Mouse (Mus musculus): ENCODE measurements around the gene Hgfac. TPM values are rescaled to one million over a fixed set of nuclear protein-coding genes. Genes with fewer than 3 reads are reported as not detected.

Hgfac gene
- polyA plus RNA-seq, 1 experiment from 2014 or later: 0.12 TPM

GRCm38 (mm10) chr5:35019673-35020300 is 21.5 kb upstream of the Hgfac start:
- H3K27ac ChIP-seq: no peak overlapping the region
- DNase-seq (ENCODE audit: extremely low spot score, low spot score): no peak
- WGBS: 87% methylated on average over 9 of the region's 9 CpGs
- H3K27me3 ChIP-seq (ENCODE audit: poor library complexity, severe bottlenecking): no peaks in the 10 kb centered on the region
- no peak overlapping the region for H3K4me3 ChIP-seq
- peaks cover 76% of the 10 kb centered on the region for H3K36me3 ChIP-seq (replicated peaks)
- peaks cover 16% of the 10 kb centered on the region for H3K4me1 ChIP-seq
- no peaks in the 10 kb centered on the region for H3K9me3 ChIP-seq

DNA sequence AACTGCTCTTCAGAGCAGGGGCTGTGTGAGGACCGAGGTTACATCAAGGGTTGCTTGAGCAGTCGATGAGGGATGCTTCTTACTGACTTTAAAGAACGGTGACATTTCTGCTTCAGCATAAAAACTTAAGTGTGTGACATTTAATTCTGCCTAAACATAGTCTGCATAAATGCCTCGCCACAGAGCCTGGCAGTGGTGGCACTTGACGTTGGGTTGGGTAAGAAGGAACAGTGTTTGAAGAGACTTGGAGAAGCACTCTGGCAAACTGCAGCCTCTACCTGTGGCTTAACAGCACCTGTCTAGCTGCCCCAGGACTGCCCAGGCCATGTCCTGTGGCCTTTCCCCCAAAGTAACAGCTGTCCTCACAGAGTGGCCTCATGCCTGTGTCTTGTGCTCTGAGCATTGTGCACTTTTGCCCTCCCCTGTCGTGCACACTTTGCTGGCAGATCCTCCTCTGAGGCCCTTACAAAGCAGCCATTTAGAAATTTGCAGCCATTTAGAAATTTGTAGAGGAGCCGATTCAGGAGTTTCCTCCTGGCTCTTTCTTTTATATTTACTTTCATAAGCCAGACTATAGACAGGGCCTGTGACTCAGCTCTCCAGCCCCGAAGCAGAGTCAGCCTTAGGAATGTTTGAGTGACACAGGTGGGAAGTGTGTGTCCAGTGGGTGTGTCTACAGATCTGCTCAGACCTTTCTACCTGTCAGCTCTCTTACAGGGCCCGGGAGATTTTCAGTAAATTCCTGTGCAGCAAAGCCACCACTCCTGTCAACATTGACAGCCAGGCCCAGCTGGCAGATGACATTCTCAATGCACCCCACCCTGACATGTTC is 20.7 kb upstream of the Hgfac start:
- DNase-seq (ENCODE audit: extremely low spot score, low spot score): no peak
- Histone ChIP-seq H3K36me3 (replicated peaks) (peaks cover 79% of the 10 kb centered on the region), H3K4me1 (peaks cover 16% of the 10 kb centered on the region), H3K27ac (no peak overlapping the region), H3K4me3 (no peak overlapping the region), H3K9me3 (no peaks in the 10 kb centered on the region), H3K27me3 (ENCODE audit: poor library complexity, severe bottlenecking) (no peaks in the 10 kb centered on the region)
- 88% methylated on average over 9 of the region's 9 CpGs for WGBS

DNA sequence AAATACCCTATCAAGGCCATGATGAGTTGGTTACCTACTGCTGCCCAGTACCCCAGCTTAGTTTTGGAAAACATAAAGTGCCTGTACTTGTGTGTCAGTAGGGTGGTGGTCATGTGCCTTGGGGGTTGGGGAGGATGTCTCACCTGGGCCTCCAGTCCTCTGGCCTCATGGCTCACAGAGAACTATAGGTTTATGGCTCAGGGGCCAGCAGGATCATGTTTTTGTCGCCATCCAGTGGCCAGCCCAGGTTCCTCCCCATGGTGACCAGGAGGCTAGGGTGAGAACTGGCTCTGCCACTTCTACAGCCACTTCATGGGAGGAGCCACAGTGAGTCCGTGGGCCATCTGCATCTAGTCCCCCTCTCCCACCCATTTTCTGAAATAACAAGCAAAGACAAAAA is 16.3 kb upstream of the Hgfac start:
- H3K27ac ChIP-seq: no peak overlapping the region
- no peaks in the 10 kb centered on the region for H3K27me3 ChIP-seq (ENCODE audit: poor library complexity, severe bottlenecking)
- WGBS: 29% methylated on average over 2 of the region's 2 CpGs
- peak; percentile 30 for DNase-seq (ENCODE audit: extremely low spot score, low spot score)
- H3K4me3 ChIP-seq: no peak overlapping the region
- peaks cover 12% of the 10 kb centered on the region for H3K4me1 ChIP-seq
- H3K9me3 ChIP-seq: no peaks in the 10 kb centered on the region
- peaks cover 100% of the 10 kb centered on the region for H3K36me3 ChIP-seq (replicated peaks)

DNA sequence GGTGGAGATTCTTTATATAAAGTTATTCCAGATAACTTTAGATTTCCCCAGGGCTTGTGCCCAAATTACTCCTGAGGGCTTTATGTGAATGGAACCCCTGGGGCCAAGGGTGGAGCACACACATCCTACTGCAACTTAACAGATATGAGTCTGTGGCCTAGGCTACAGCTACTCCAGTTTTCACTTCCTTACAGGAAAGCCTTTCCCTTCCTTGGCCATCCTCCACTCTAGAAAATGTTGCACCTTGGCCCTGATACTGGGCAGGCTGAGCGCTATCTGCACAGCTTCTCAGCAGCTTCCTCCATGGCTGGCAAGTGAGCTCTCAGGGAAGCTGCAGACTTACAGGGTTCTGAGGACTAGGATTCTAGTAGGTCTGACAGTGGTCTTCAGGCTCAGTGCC is 12.0 kb upstream of the Hgfac start:
- Histone ChIP-seq H3K4me1 (peaks cover 3% of the 10 kb centered on the region), H3K27me3 (ENCODE audit: poor library complexity, severe bottlenecking) (no peaks in the 10 kb centered on the region), H3K4me3 (no peak overlapping the region), H3K9me3 (no peaks in the 10 kb centered on the region), H3K36me3 (replicated peaks) (peaks cover 99% of the 10 kb centered on the region), H3K27ac (no peak overlapping the region)
- 96% methylated on average over 1 of the region's 1 CpGs for WGBS
- no peak for DNase-seq (ENCODE audit: extremely low spot score, low spot score)

GRCm38 (mm10) chr5:35029755-35030154 is 11.6 kb upstream of the Hgfac start:
- H3K4me1 ChIP-seq: no peaks in the 10 kb centered on the region
- WGBS: 94% methylated on average over 5 of the region's 5 CpGs
- no peak overlapping the region for H3K27ac ChIP-seq
- H3K36me3 ChIP-seq (replicated peaks): peaks cover 99% of the 10 kb centered on the region
- H3K4me3 ChIP-seq: no peak overlapping the region
- no peak for DNase-seq (ENCODE audit: extremely low spot score, low spot score)
- H3K9me3 ChIP-seq: no peaks in the 10 kb centered on the region
- H3K27me3 ChIP-seq (ENCODE audit: poor library complexity, severe bottlenecking): no peaks in the 10 kb centered on the region

DNA sequence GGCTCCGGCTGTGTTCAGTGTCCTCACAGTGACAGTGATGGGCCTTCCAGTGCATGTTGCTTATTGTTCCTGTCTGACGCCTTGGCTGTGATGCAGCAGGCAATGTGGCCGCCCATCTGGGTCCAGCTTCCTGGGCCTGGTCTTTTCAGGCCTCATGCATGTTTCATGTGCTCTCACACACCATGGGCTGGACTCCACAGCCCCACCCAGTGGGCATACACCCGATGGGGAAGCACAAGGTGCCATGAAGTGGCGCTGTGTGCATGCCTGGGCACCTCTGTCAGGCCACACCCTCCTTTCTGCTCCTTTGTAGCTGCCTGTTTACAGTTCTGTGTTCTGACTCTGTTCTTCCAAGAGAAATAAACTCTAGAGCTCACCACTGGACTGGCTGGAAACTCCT is 8.2 kb upstream of the Hgfac start:
- no peak for DNase-seq (ENCODE audit: extremely low spot score, low spot score)
- Histone ChIP-seq H3K4me3 (no peak overlapping the region), H3K27me3 (ENCODE audit: poor library complexity, severe bottlenecking) (no peaks in the 10 kb centered on the region), H3K4me1 (no peaks in the 10 kb centered on the region), H3K27ac (no peak overlapping the region), H3K9me3 (no peaks in the 10 kb centered on the region), H3K36me3 (replicated peaks) (peaks cover 77% of the 10 kb centered on the region)
- WGBS: 85% methylated on average over 5 of the region's 5 CpGs

DNA sequence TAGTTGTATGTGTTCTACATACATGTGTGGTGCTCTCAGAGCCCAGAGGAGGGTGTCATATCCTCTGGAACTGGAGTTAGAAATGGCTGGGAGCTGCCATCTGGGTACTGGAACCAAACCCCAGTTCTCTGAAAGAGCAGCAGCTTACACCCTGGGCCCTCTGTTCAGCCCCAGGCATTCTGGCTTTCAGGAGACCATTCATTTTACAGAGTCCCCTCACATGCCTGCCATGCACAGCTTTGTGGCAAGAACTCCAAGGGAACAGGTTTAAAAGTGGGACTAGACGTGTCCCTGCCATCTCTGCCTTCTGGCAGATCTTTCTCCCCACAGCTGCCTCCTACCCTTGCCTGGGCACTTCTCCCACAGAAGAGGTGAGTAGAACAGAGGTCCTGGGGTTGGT is 7.7 kb upstream of the Hgfac start:
- Histone ChIP-seq H3K27me3 (ENCODE audit: poor library complexity, severe bottlenecking) (no peaks in the 10 kb centered on the region), H3K36me3 (replicated peaks) (peaks cover 71% of the 10 kb centered on the region), H3K9me3 (no peaks in the 10 kb centered on the region), H3K27ac (no peak overlapping the region), H3K4me1 (no peaks in the 10 kb centered on the region), H3K4me3 (no peak overlapping the region)
- 75% methylated on average over 1 of the region's 1 CpGs for whole genome bisulfite sequencing
- DNase-seq (ENCODE audit: extremely low spot score, low spot score): no peak

GRCm38 (mm10) chr5:35035141-35035540 is 6.2 kb upstream of the Hgfac start:
- 94% methylated on average over 5 of the region's 5 CpGs for WGBS
- DNase-seq (ENCODE audit: extremely low spot score, low spot score): no peak
- peaks cover 56% of the 10 kb centered on the region for H3K36me3 ChIP-seq (replicated peaks)

GRCm38 (mm10) chr5:35035795-35036194 is 5.5 kb upstream of the Hgfac start:
- H3K9me3 ChIP-seq: no peaks in the 10 kb centered on the region
- H3K4me1 ChIP-seq: no peaks in the 10 kb centered on the region
- H3K36me3 ChIP-seq (replicated peaks): peaks cover 49% of the 10 kb centered on the region
- H3K27ac ChIP-seq: no peak overlapping the region
- H3K27me3 ChIP-seq (ENCODE audit: poor library complexity, severe bottlenecking): no peaks in the 10 kb centered on the region
- no peak for DNase-seq (ENCODE audit: extremely low spot score, low spot score)
- 82% methylated on average over 4 of the region's 4 CpGs for WGBS
- H3K4me3 ChIP-seq: no peak overlapping the region

More at GRCm38 (mm10) chr5:35035141-35035540, 6.2 kb upstream of the Hgfac start:
- no peak overlapping the region for H3K4me3 ChIP-seq
- H3K27ac ChIP-seq: no peak overlapping the region
- no peaks in the 10 kb centered on the region for H3K27me3 ChIP-seq (ENCODE audit: poor library complexity, severe bottlenecking)
- H3K9me3 ChIP-seq: no peaks in the 10 kb centered on the region
- H3K4me1 ChIP-seq: no peaks in the 10 kb centered on the region

DNA sequence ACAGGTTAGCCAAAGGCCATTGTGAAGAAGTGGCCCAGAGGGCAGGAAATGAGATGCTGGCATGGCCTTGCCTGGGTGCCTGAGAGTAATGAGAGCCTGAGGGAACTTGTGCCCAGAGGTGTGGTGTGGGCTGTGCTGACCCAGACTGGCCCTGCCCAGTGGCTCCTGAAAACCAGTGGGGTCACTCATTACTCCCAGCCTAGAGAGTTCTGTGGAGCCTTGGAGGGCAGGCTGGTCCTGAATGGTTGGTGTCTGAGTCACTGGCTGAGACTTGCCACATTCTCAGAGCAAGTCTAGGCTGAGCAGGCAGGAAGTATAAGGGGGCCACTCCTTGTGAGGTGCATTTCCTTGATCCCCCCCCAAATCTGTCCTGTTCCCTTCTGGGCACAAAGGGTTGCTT is 3.9 kb upstream of the Hgfac start:
- Histone ChIP-seq H3K27ac (no peak overlapping the region), H3K9me3 (no peaks in the 10 kb centered on the region), H3K36me3 (replicated peaks) (peaks cover 33% of the 10 kb centered on the region), H3K4me3 (no peak overlapping the region), H3K27me3 (ENCODE audit: poor library complexity, severe bottlenecking) (no peaks in the 10 kb centered on the region), H3K4me1 (0 out of 2 replicates have a peak, but pooled peaks cover 5% of the 10 kb centered on the region)
- DNase-seq (ENCODE audit: extremely low spot score, low spot score): no peak

GRCm38 (mm10) chr5:35042431-35043109 is 1.3 kb downstream of the Hgfac start:
- WGBS: 74% methylated on average over 10 of the region's 10 CpGs
- Histone ChIP-seq H3K4me3 (no peak overlapping the region), H3K27ac (no peak overlapping the region), H3K9me3 (no peaks in the 10 kb centered on the region), H3K27me3 (ENCODE audit: poor library complexity, severe bottlenecking) (no peaks in the 10 kb centered on the region), H3K4me1 (0 out of 2 replicates have a peak, but pooled peaks cover 5% of the 10 kb centered on the region), H3K36me3 (replicated peaks) (no peaks in the 10 kb centered on the region)
- no peak for DNase-seq (ENCODE audit: extremely low spot score, low spot score)

GRCm38 (mm10) chr5:35043110-35043451 is 1.8 kb downstream of the Hgfac start:
- no peak overlapping the region for H3K27ac ChIP-seq
- no peaks in the 10 kb centered on the region for H3K36me3 ChIP-seq (replicated peaks)
- peak; percentile 71 for DNase-seq (ENCODE audit: extremely low spot score, low spot score)
- H3K4me3 ChIP-seq: no peak overlapping the region
- no peaks in the 10 kb centered on the region for H3K27me3 ChIP-seq (ENCODE audit: poor library complexity, severe bottlenecking)
- 53% methylated on average over 1 of the region's 1 CpGs for WGBS
- H3K4me1 ChIP-seq: 0 out of 2 replicates have a peak, but pooled peaks cover 5% of the 10 kb centered on the region
- H3K9me3 ChIP-seq: no peaks in the 10 kb centered on the region

GRCm38 (mm10) chr5:35050541-35050940 is 9.2 kb downstream of the Hgfac start:
- Histone ChIP-seq H3K27ac (no peak overlapping the region), H3K4me3 (no peak overlapping the region), H3K9me3 (no peaks in the 10 kb centered on the region), H3K27me3 (ENCODE audit: poor library complexity, severe bottlenecking) (peaks cover 15% of the 10 kb centered on the region), H3K4me1 (0 out of 2 replicates have a peak, but pooled peaks cover 5% of the 10 kb centered on the region), H3K36me3 (replicated peaks) (no peaks in the 10 kb centered on the region)
- WGBS: 72% methylated on average over 5 of the region's 5 CpGs
- DNase-seq (ENCODE audit: extremely low spot score, low spot score): no peak

Measured in forebrain, embryonic 10.5 days (tissue).